Mouse (Mus musculus): Measurements from ENCODE around the gene Rictor.
"Not testable (repeated sequence)": the region's sequence is repeated elsewhere in the genome, so short reads cannot be mapped to it uniquely, and the experiment has no call there.

Gene Rictor

GRCm38 (mm10) chr15:6739180-6739579 is 31.0 kb downstream of the Rictor start:
- DNase-seq (ENCODE audit: low spot score) = no peak

DNA sequence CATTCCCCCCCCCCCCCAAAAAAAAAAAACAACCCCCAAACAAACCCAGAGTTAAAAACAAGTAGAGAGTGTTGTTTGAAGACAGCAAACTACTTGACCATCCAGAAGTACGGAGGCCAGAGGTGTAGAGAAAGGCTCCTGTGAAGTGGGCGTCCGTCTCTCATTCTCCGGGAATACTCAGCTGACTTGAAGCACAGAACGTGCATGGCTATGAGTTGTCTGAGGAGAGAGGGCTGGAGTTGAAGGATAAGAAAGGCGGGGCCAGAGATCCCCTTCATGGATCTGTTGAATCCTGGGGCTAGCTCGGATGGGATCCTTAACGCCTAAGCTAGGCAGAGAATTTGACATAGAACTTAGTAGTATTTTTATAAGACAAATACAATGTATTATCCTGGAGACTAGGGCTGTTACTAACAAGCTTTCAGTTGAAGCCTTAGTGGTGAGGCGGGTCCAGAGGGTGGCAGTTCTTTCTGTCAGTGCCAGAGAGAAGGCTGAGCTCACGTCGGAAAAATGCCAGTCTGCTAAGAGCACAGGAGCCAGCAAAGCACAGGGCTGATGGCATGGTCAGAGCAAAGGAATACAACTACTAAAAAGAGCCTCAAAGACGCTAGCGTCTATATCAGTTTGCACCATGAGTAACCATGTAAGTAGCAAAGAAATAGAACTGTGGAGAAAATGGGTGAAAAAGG is 34.3 kb downstream of the Rictor start:
- no peak for DNase-seq (ENCODE audit: low spot score)

GRCm38 (mm10) chr15:6743723-6744122 is 35.5 kb downstream of the Rictor start:
- no peak for DNase-seq (ENCODE audit: low spot score)

- DNase-seq (ENCODE audit: low spot score) = not testable (repeated sequence)
These were observed 38.3 kb downstream of the Rictor start for GRCm38 (mm10) chr15:6746301-6746983.

DNA sequence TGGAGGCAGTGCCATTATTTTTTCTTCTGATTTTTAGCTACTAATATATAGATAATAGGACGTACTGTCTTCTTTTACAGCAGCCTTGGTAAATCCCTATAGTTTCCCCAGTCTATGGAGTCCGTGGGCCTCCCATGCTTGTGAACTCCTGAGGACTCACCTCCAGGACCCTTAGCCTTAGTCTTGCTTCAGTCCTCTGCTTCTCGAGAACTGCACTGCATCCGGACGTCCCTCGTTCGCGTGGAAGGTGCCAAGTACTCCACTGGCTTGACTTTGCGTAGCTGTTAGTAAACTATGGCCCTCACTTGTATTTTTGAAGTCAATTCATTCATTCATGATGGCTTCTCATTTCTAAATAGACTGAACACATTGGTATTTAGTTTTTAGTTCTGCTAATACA is 38.8 kb downstream of the Rictor start:
- no peak for DNase-seq (ENCODE audit: low spot score)

DNA sequence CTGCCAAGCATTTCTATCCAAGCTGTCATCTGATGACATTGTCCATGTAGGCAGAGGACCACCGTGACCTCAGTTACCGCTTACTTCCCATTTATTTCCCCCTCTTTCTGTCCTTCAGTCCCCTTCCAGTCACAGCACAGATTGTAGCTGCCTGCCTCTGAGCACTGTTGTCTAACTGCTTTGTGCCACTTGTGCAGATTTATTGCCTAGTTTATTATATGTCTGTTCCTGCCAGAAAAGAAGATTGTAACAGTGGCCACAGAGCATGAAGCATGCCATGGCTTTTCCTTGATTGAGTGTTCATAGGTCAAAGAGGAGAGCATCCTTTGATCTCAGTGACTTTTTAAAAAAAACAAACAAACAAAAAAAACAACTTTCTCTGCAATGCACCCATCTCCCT is 46.2 kb downstream of the Rictor start:
- DNase-seq (ENCODE audit: low spot score) = no peak

DNA sequence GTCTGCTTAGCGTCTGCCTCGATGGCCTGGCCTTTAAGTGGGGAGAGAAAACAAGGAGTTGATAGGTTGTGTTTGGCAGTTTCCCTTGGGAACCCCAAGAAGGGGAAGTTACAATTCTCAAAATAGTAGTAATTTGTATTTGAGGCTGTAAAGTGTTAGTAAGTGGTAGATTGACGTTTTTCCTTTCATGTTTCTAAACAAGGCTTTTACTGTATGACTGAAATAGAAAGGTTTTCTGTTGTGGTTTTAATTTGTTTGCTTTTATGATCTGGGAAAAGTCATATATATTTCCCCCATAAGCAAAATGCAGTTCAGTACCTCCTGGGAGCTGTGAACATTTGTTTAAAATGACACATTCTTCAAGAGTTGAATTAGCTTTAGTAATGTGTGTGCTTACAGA is 64.1 kb downstream of the Rictor start:
- no peak for DNase-seq (ENCODE audit: low spot score)

- DNase-seq (ENCODE audit: low spot score) = no peak
These were observed 78.0 kb downstream of the Rictor start for GRCm38 (mm10) chr15:6786212-6786611.

DNA sequence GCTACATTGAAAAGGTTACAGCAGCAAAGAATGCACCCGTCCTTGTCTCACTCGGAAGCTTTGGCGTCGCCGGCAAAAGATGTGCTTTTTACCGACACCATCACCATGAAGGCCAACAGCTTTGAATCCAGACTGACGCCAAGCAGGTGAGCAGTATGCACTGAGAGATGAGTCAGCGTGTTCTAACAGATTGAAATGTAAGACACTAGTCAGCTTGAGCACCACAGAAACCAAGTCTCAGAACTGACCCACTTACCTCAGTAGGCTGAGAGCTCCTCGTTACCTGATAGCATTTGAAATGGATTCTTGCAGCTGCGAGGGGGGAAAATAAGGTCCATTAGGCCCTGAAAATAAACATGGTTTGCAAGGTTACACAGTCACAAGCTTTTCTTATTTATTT is 79.1 kb downstream of the Rictor start:
- DNase-seq (ENCODE audit: low spot score) = no peak

DNA sequence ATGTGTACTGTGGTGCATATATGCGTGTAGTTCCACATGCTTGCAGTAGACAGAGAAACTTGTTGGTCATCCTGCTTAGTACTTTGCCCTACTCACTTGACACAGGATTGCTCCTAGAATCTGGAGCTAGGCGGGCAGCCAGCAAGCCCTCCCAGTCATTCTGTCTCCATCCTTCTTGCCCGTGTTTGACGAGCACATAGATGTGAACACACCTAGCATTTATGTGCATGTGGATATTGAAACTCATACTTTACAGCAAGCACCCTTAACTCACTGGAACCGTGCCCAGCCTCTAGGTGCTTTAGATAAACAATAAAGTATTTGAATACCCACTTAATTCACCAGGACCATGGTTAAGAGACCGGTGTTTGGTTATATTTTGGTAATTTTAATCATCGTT is 81.8 kb downstream of the Rictor start:
- no peak for DNase-seq (ENCODE audit: low spot score)

- no peak for DNase-seq (ENCODE audit: low spot score)
These were observed 83.5 kb downstream of the Rictor start for GRCm38 (mm10) chr15:6791648-6792047.

- no peak for DNase-seq (ENCODE audit: low spot score)
These were observed 84.7 kb downstream of the Rictor start for GRCm38 (mm10) chr15:6792846-6793245.

GRCm38 (mm10) chr15:6801212-6801611 is 93.0 kb downstream of the Rictor start:
- not testable (repeated sequence) for DNase-seq (ENCODE audit: low spot score)

DNA sequence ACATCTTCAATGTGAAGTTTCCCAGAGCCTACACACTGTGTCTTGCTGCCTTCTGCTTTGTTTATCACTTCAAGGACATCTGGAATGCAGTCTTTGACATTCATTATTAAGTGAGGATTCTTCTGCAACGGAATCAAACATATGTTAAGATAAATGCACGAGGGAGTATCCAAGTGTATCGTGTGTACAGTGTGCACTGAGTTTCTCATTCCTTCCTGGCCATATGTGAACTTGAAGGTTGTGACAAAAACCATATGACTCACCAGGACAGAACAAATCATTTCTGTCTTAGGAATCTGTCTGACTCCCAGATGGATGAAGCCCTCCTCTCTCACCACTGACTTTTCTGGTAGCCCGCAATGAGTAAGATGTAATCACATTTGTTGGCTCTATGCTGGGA is 107.6 kb downstream of the Rictor start:
- no peak for DNase-seq (ENCODE audit: low spot score)

DNA sequence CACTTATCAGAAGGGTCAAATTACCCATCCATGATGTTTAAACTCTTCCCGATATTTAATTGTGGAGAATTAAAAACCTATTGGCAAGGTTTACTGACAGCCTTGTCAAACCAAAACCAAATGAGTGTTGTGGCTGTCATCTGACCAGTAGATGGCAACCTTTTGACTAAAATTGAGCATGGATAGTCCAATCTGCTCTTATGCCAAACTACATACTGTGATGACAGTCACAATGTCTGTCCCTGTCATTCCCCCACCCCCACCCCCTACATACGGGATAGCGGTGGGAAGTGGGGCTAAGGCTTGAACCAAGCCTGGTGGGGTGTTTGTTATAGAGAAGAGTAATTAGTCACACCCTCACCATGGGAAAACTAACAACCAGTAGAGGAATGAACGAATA is 132.0 kb downstream of the Rictor start:
- DNase-seq (ENCODE audit: low spot score) = no peak

- DNase-seq (ENCODE audit: low spot score) = no peak
These were observed 141.7 kb downstream of the Rictor start for GRCm38 (mm10) chr15:6849851-6850250.

Data from yolk sac, embryonic 10.5 days (tissue).